Mouse (Mus musculus) kidney, postnatal 4 days (tissue): ENCODE data around the gene Taf6l.

Experiments
- DNase-seq, 2 experiments: peaks; one replicate each; pipeline ENCODE4 v3.0.0; 2021; ENCODE audit warnings: mixed read lengths in 2 of 2

Gene Taf6l

DNA sequence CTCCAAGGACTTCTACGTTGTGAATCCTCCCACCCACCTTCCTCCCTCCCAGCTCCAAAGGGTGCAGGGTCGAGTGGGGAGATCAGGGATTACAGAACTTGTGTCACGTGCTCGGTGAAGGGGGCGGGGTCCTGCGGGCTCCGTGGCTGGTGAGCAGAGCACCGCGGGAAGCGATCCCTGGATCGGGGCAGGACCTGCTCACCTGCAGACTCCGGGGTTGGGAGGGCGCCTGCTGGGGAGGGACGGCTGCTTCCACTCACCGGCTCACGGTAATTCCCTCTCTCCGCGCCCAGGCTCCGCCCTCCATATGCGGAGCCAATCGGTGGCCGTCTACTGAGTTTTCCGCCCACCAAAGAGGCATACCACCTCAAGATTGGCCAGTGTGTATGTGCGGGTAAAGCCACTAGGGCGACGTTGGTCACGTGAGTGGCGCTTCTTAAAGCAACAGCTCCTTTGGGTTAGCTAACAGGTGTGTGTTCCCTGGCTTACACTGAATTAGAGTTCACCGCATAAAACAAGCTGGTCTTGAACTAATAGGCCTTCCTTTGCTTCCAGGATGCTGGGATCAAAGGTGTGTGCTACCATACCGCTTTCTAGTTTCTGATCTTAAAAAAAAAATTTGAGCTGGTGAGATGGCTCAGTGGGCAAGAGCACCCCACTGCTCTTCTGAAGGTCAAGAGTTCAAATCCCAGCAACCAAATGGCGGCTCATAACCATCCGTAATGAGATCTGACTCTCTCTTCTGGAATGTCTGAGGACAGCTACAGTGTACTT, at the start of gene Taf6l:
TSS of gene Taf6l (minus strand) at position 410 of the 774 bp plus-strand sequence.
- DNase-seq, result peak; percentile 90 to 95

DNA sequence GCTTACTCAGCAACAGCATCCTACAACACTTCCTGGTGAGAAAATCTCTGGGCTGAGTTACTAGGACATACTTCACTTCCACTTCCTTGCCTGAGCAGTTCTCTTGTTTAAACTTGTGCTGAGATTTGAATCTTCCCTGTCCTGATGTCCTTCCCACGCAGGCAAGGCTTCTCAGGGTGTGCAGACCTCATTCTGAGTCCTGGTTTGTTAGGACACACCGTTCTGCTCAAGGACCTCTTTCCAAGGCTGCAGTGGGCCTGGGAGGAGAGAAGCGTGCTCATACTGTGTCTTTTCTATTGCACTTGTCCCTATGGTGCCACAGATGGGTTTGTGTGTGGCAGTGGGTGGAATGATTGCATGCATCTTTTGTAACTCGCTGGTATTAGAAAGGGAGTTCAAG, 46.8 kb upstream of the Taf6l start:
- DNase-seq, result no peak

- no peak for DNase-seq
Measured at GRCm38 (mm10) chr19:8831262-8831661, 45.0 kb upstream of the Taf6l start.

DNA sequence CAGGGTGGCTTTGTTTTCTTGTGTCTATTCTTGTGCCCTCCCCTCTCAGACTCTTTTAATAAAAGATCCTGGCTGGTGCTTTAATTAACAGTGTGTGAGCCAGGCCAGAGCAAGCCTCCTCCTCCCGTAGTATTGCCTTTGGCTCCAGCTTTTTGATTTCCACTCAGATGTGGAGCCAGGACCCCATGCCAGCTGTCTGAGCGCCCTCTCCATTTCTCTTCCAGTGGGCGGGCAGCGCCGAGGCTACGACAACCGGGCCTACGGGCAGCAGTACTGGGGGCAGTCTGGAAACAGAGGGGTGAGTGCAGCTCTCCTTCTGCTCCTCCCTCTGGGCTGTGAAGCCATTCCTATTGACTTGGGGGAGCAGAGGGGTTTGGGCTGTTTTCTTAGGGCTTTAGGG, 44.4 kb upstream of the Taf6l start:
- no peak for DNase-seq

GRCm38 (mm10) chr19:8829660-8830059, 43.4 kb upstream of the Taf6l start, which contains the start of gene AC129217.1:
Gene AC129217.1, plus strand, starts transcription at chr19:8829773.
- DNase-seq, result no peak

DNA sequence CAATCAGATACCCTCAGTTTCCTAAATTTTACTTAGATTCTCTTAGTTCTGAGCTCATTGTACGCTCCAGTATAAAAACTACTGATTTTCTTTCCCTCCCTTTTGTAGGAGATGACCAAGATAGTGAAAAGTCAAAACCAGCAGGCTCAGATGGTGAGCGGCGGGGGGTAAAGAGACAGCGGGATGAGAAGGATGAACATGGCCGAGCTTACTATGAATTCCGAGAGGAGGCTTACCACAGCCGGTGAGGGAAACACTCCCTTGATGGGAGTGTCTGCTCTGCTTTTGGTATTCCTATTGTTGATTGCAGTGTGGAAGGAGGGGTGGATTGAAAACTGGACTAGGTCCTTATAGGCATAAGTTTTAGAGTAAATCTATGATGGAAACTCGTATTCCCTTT, 36.5 kb upstream of the Taf6l start:
- no peak for DNase-seq

DNA sequence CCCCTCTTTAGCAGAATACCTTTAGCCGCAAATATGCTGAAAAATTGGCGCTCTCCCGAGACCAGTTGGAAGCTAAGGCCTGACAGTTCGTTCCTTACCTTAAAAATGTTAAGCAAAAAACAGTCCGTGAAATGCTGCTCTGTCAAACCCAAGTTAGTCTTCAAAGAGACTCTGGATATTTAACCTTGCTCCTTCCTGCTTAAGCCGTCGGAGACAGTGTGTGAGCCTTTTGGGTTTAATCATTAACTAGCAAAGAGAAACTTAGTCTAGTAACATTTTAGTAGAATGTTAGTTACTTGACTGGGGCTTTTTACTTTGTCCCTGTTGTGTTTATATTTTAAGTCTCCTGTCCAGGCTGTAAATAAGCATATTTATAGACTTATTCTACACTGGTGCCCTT, 34.9 kb upstream of the Taf6l start:
- peak in 1 of 2 experiments; percentile 33 for DNase-seq

GRCm38 (mm10) chr19:8820424-8820956, 34.3 kb upstream of the Taf6l start:
- DNase-seq, result no peak

DNA sequence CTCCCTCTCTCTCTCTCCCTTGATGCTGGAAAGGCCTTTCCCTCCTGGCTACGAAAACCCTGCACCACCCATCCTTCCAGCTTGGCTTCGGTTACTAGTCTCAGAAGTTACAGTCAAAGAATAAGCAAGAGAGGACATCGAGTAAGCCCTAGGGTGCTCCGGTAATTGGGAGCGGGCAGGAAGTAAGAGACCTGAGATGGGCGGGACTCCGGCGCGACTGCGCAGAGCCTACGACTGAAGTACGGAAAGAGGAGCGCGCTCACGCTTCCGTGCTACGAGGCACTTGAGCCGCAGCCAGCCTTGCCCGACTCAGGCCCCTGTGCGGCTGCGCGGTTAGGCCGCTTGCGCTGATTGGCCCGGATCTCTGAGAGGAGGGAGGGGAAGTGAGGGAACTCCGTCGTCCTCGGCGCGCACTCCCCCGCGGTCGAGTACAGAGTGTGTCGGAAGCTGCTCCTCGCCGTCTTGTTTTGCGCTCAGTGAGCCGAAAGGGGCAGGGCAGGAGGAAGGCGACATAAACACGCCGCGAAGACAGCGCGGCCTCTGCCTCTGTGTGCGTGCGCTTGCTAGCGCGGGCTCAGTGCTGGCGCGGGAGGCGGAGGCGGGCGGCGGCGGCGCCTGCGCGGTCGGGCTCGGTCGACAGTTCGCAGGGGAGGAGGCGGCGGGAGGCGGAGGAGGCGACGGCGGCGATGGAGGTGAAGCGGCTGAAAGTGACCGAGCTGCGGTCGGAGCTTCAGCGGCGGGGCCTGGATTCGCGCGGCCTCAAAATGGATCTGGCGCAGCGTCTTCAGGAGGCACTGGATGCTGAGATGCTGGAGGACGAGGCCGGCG, 33.6 kb upstream of the Taf6l start, which contains the start of gene Hnrnpul2:
TSS of gene Hnrnpul2 (plus strand) at position 415 of the 828 bp plus-strand sequence.
- DNase-seq, result peak; percentile 98 to 99

DNA sequence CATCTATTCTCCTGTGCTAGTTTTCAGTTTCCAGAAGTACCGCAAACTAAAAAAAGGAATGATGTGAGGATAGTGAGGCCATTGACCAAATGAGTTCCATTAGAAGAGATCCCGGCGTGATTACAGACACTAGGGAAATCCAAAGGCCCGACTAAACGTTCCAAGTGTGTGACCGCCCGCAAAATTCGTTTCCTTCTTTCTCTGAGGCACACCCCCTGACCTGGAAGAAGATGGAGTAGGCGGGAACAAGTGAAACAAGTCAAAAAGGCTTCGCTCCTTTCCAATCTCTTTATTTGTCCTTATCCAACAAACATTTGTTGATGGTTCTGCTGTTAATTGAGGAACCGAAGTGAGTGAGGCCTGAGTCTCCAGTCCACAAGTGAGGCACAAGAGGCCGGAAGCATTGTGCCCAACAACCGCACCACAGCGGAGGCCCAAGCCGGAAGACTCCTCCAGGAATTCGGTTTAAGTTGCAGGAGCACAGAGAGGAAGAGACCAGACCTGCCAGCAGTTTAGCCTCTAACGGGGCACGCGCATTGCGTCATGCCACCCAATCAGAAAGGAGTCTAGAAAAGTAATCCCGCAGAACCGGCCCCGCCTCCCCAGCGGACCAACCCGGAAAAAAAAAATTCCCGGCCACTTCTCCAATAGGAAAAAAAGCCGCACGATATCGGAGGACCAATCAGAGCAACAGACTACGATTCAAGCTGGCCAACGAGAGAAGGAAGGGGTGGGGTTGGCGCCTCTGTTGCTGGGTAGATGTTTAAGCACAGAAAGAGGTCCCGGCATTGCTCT, 32.8 kb upstream of the Taf6l start, which contains the start of gene Ttc9c:
TSS of gene Ttc9c (minus strand) at position 533 of the 795 bp plus-strand sequence.
- DNase-seq, result peak; percentile 96 to 98

DNA sequence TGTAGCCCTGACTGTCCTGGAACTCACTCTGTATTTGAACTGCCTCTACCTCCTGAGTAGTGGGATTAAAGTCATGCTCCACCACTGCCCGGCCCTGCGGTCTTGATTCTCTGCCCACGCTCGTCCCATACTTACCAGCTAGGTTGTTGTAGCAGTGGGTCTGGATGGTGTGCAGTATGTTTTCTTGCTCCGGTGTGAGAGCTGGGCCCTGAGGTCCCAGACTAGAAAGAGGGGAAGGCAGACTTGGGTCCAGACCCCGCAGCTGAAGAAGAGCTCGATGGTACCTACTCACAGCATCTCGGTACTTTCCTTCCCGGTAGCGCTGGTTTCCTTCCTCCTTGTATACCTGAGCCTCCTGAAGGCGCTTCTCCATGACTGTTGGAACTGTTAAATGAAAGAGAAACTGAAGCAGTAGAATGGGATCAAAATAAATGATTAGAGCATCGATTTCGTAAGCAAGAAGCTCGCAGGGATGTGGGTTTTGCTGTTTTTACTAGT, 32.1 kb upstream of the Taf6l start:
- DNase-seq, result peak in 1 of 2 experiments; percentile 20

DNA sequence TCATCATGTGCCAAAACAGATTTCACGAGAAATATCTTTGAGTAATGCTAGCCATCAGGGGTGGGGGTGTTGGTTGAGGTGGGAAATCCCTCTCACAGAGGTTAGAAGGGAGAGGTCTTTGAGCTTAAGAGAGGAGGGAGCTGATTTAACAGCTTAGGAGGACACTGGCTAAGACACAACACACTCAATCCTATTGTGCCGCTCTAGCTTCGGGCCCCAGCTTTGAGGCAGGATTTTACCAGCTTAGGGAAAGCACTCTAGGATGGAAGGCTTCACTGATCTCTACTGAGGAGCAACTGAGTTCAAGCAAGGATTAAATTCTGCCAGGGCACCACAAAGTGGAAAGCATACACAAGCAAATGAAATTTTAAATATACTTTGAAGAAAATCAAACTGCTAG, 30.8 kb upstream of the Taf6l start:
- no peak for DNase-seq

- peak; percentile 27 to 52 for DNase-seq
Measured at GRCm38 (mm10) chr19:8815812-8816211, 29.6 kb upstream of the Taf6l start.

GRCm38 (mm10) chr19:8806810-8807209, 20.6 kb upstream of the Taf6l start:
- DNase-seq, result no peak

- no peak for DNase-seq
Measured at GRCm38 (mm10) chr19:8803879-8804660, 17.9 kb upstream of the Taf6l start.

DNA sequence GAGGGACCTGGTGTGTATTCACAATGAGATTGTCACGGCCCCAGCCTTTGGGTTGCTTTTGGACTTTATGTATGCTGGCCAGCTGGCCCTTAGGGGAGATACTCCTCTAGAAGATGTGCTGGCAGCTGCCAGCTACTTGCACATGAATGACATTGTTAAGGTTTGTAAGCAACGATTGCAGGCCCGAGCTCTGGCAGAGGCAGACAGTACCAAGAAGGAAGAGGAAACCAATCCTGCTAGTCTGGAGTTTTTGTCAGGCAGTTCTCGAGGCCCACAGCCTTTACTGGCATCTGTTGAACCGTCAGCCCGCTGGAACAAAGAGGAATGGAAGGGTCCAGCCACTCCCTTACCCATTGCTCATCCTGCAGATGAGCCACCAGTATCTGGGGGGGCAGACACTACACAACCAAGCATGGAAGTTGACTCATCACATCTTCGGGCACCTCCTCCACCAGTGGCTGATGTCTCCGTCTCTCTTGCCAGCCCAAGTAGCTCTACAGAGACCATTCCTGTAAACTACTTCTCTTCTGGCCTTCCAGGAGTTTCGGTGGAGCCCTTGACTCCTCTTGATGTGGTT, 17.1 kb upstream of the Taf6l start:
- no peak for DNase-seq

DNA sequence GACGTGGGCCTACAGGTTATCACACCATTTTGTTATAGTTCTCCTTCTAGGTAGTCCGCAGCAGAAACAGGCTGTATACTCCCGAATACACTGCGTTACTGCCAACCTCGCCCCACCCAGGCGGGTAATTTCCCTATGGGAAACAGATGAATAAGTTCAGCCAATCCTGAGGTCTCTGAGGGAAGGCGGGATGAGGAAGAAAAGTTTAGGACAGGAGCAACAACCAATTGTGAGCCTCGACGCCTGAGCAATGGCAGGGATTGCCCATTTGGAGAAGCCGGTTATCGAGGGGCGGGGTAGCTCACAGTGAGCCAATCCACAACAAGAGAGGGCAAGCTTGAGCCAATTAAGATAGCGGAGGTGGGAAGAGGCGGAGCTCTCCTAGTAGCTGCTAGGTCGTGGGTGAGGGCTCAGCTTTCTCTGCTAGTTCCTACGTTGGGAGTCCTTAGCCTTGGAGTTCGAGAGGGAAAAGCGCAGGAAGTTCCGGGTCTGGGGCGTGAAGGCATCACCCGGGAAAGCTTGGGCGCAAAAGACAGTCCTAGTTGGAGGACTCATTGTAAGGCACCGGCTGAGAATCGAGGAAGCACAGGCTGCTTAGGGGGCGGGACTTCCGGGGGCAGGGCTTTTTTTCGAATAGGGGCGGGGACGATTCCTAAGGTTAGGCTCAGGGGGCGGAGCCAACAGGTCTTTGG, 16.1 kb upstream of the Taf6l start, which contains the start of gene Zbtb3:
TSS of gene Zbtb3 (plus strand) at position 426 of the 692 bp plus-strand sequence.
- peak; percentile 91 to 96 for DNase-seq

DNA sequence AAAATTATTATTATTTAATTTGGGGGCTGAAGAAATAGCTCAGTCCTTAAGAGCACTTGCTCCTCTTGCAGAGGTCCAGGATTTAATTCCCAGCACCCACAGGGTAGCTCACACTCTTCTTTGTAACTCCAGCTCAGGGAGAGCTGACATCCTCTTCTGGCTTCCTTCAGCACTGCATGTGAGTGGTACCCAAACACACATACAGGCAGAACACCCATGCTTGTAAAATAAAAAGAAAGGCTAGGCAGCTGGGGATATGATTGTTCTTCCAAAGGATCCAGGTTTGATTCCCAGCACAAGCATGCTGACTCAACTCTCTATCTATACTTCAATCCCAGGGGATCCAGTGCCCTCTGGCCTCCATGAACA, 12.7 kb upstream of the Taf6l start:
- no peak for DNase-seq

- peak; percentile 91 to 95 for DNase-seq
Measured at GRCm38 (mm10) chr19:8798264-8798946, 12.2 kb upstream of the Taf6l start, which contains the start of gene Polr2g. Gene Polr2g, minus strand, starts transcription at chr19:8798577.

- DNase-seq, result no peak
Measured at GRCm38 (mm10) chr19:8790171-8790570, 4.0 kb upstream of the Taf6l start.
